Mouse (Mus musculus) MEL (cell line): ENCODE measurements at regions not wholly inside any gene's neighbourhood (a gene's known extent, or its start where the extent isn't known, plus 50 kb on each side); places are given as distances from the start of the nearest gene placed in this dataset.

Experiments
- DNase-seq: peaks from one replicate; pipeline ENCODE4 v3.0.0; 2011; ENCODE audit warnings: low read depth, low spot score
- H3K27ac ChIP-seq: 2 replicates; pipeline ENCODE4 v1.5.1; 2012; ENCODE audit warnings: low read depth, mild to moderate bottlenecking, control low read depth, low read length, moderate library complexity; ENCODE audit not compliant: control insufficient read depth
- H3K27me3 ChIP-seq, 2 experiments: fragments of 150-350 bp in 1 of 2; sonication (generic) in 1 of 2; 2 replicates each; pipeline ENCODE4 v1.6.1; 2012; ENCODE audit warnings: low read length in 2 of 2, mild to moderate bottlenecking in 2 of 2, improper control_type of control experiment in 1 of 2, moderate library complexity in 1 of 2; ENCODE audit not compliant: insufficient read depth in 2 of 2, control insufficient read depth in 1 of 2
- H3K36me3 ChIP-seq, 2 experiments: 2 replicates each; pipeline ENCODE4 v1.6.1; 2012 to 2014; ENCODE audit warnings: low read length in 2 of 2, improper control_type of control experiment in 1 of 2, inconsistent platforms in 1 of 2, mild to moderate bottlenecking in 1 of 2; ENCODE audit not compliant: insufficient read depth in 2 of 2, control insufficient read depth in 1 of 2
- H3K4me1 ChIP-seq, 2 experiments: fragments of 150-350 bp in 1 of 2; sonication (generic) in 1 of 2; 2 replicates each; pipeline ENCODE4 v1.6.1; 2012; ENCODE audit warnings: low read length in 2 of 2, improper control_type of control experiment in 1 of 2, mild to moderate bottlenecking in 1 of 2; ENCODE audit not compliant: insufficient read depth in 2 of 2, control insufficient read depth in 1 of 2
- H3K4me3 ChIP-seq, 2 experiments: fragments of 150-350 bp in 1 of 2; sonication (generic) in 1 of 2; 2 replicates each; pipeline ENCODE4 v1.5.1; 2012; ENCODE audit warnings: low read depth in 2 of 2, low read length in 2 of 2, mild to moderate bottlenecking in 2 of 2, moderate library complexity in 2 of 2, control low read depth in 1 of 2, improper control_type of control experiment in 1 of 2; ENCODE audit not compliant: control insufficient read depth in 1 of 2, insufficient read depth in 1 of 2
- H3K79me2 ChIP-seq: 2 replicates; pipeline ENCODE4 v1.6.1; 2012; ENCODE audit warnings: mild to moderate bottlenecking, low read length, moderate library complexity; ENCODE audit not compliant: control insufficient read depth, poor library complexity, insufficient read depth
- H3K9ac ChIP-seq: 2 replicates; pipeline ENCODE4 v1.6.1; 2012; ENCODE audit warnings: low read depth, mild to moderate bottlenecking, control low read depth, low read length, moderate library complexity; ENCODE audit not compliant: control insufficient read depth, poor library complexity, severe bottlenecking
- H3K9me3 ChIP-seq: fragments of 150-350 bp; sonication (generic); replicated peaks from 2 replicates; pipeline ENCODE4 v1.6.1; 2012; ENCODE audit warnings: mild to moderate bottlenecking, low read length, improper control_type of control experiment, moderate library complexity; ENCODE audit not compliant: insufficient read depth
- CHD1 ChIP-seq: IDR thresholded peaks from 2 replicates; pipeline ENCODE4 v1.6.1; 2012; ENCODE audit warnings: low read depth, mild to moderate bottlenecking, inconsistent platforms, low read length, improper control_type of control experiment
- CHD2 ChIP-seq: IDR thresholded peaks from 2 replicates; pipeline ENCODE4 v1.6.1; 2011; ENCODE audit warnings: low read length, improper control_type of control experiment
- CTCF ChIP-seq, 3 experiments: IDR thresholded peaks in 2 of 3; conservative IDR thresholded peaks in 1 of 3; 2 replicates each; pipeline ENCODE4 v1.5.1; 2011 to 2012; ENCODE audit warnings: low read length in 3 of 3, low read depth in 2 of 3, mild to moderate bottlenecking in 2 of 3, improper control_type of control experiment in 1 of 3, inconsistent platforms in 1 of 3, mixed read lengths in 1 of 3, moderate library complexity in 1 of 3; ENCODE audit not compliant: control insufficient read depth in 1 of 3, insufficient read depth in 1 of 3, poor library complexity in 1 of 3, severe bottlenecking in 1 of 3
- E2F4 ChIP-seq: IDR thresholded peaks from 2 replicates; pipeline ENCODE4 v1.6.1; 2011; ENCODE audit warnings: low read depth, low read length, improper control_type of control experiment, borderline replicate concordance
- EP300 ChIP-seq, 2 experiments: IDR thresholded peaks; 2 replicates each; pipeline ENCODE4 v1.6.1; 2011; ENCODE audit warnings: improper control_type of control experiment in 2 of 2, low read length in 2 of 2, low read depth in 1 of 2, mild to moderate bottlenecking in 1 of 2
- GABPA ChIP-seq: IDR thresholded peaks from 2 replicates; pipeline ENCODE4 v1.6.1; 2012; ENCODE audit warnings: low read depth, mild to moderate bottlenecking, inconsistent platforms, low read length, improper control_type of control experiment, moderate library complexity
- JUND ChIP-seq: IDR thresholded peaks from 2 replicates; pipeline ENCODE4 v1.6.1; 2011; ENCODE audit warnings: low read depth, mild to moderate bottlenecking, improper control_type of control experiment, low read length
- KAT2A ChIP-seq: conservative IDR thresholded peaks from 2 replicates; pipeline ENCODE4 v1.6.1; 2012; ENCODE audit warnings: low read depth, low read length, improper control_type of control experiment, inconsistent platforms
- MAX ChIP-seq: IDR thresholded peaks from 2 replicates; pipeline ENCODE4 v1.6.1; 2011; ENCODE audit warnings: low read length, improper control_type of control experiment
- MAZ ChIP-seq: IDR thresholded peaks from 2 replicates; pipeline ENCODE4 v1.6.1; 2012; ENCODE audit warnings: low read depth, mild to moderate bottlenecking, inconsistent platforms, low read length, improper control_type of control experiment
- MEF2A ChIP-seq: IDR thresholded peaks from 2 replicates; pipeline ENCODE4 v1.6.1; 2014; ENCODE audit warnings: low read depth, mild to moderate bottlenecking, inconsistent platforms, low read length, improper control_type of control experiment; ENCODE audit not compliant: poor library complexity, insufficient replicate concordance, severe bottlenecking; ENCODE audit errors: extremely low read depth
- MXI1 ChIP-seq: IDR thresholded peaks from 2 replicates; pipeline ENCODE4 v1.6.1; 2011; ENCODE audit warnings: mild to moderate bottlenecking, low read depth, low read length, improper control_type of control experiment
- NRF1 ChIP-seq: IDR thresholded peaks from 2 replicates; pipeline ENCODE4 v1.6.1; 2014; ENCODE audit warnings: low read depth, mild to moderate bottlenecking, inconsistent platforms, low read length, improper control_type of control experiment, moderate library complexity; ENCODE audit not compliant: poor library complexity, insufficient read depth, severe bottlenecking
- POLR2A ChIP-seq, 2 experiments: IDR thresholded peaks; 2 replicates each; pipeline ENCODE4 v1.6.1; 2011 to 2012; ENCODE audit warnings: low read length in 2 of 2, mild to moderate bottlenecking in 2 of 2, control low read depth in 1 of 2, improper control_type of control experiment in 1 of 2, low read depth in 1 of 2, moderate library complexity in 1 of 2; ENCODE audit not compliant: control insufficient read depth in 1 of 2, insufficient read depth in 1 of 2, poor library complexity in 1 of 2
- POLR2AphosphoS5 ChIP-seq: IDR thresholded peaks from 2 replicates; pipeline ENCODE4 v1.6.1; 2012; ENCODE audit warnings: low read depth, borderline replicate concordance, mild to moderate bottlenecking, inconsistent platforms, low read length, moderate library complexity, mixed read lengths
- RAD21 ChIP-seq: IDR thresholded peaks from 2 replicates; pipeline ENCODE4 v1.6.1; 2011; ENCODE audit warnings: mild to moderate bottlenecking, low read depth, low read length, improper control_type of control experiment
- RCOR1 ChIP-seq: IDR thresholded peaks from 2 replicates; pipeline ENCODE4 v1.6.1; 2012; ENCODE audit warnings: low read depth, mild to moderate bottlenecking, inconsistent platforms, low read length, improper control_type of control experiment
- SIN3A ChIP-seq: IDR thresholded peaks from 2 replicates; pipeline ENCODE4 v1.6.1; 2012; ENCODE audit warnings: low read length, improper control_type of control experiment, inconsistent platforms
- SMC3 ChIP-seq: IDR thresholded peaks from 2 replicates; pipeline ENCODE4 v1.6.1; 2011; ENCODE audit warnings: low read depth, low read length, improper control_type of control experiment
- TBP ChIP-seq: IDR thresholded peaks from 2 replicates; pipeline ENCODE4 v1.8.0; 2011; ENCODE audit warnings: low read depth, low read length, improper control_type of control experiment
- TCF12 ChIP-seq: IDR thresholded peaks from 2 replicates; pipeline ENCODE4 v1.6.1; 2014; ENCODE audit warnings: low read depth, mild to moderate bottlenecking, inconsistent platforms, low read length, improper control_type of control experiment, moderate library complexity
- USF1 ChIP-seq: IDR thresholded peaks from 2 replicates; pipeline ENCODE4 v1.6.1; 2014; ENCODE audit warnings: low read depth, mild to moderate bottlenecking, inconsistent platforms, low read length, improper control_type of control experiment, moderate library complexity
- ZKSCAN1 ChIP-seq: IDR thresholded peaks from 2 replicates; pipeline ENCODE4 v1.6.1; 2012; ENCODE audit warnings: low read depth, mild to moderate bottlenecking, inconsistent platforms, low read length, improper control_type of control experiment, moderate library complexity
- ZMIZ1 ChIP-seq: IDR thresholded peaks from 2 replicates; pipeline ENCODE4 v1.6.1; 2012; ENCODE audit warnings: low read depth, mild to moderate bottlenecking, inconsistent platforms, low read length, improper control_type of control experiment, moderate library complexity
- ZNF384 ChIP-seq: IDR thresholded peaks from 2 replicates; pipeline ENCODE4 v1.6.1; 2012; ENCODE audit warnings: low read depth, mild to moderate bottlenecking, inconsistent platforms, low read length, improper control_type of control experiment

DNA sequence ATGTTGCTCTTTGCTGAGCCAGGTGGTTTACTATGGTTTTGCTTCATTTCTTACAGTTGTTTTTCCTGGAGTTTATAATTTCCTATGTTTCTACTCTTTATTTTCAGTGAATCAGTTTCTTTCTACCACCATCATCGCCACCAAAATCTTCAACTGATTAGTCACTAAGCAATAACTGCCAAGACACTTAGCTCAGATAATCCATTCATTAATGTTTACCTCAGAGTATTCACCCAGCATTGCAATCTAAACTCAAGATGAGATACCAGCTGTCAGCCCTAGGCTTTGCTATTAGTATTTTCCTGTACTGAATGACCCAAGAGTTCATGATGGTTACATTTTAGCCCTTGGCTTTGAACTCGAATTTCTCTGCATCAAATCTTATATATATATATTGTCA, 96.8 kb upstream of the Cadm1 start:
- peaks cover 0 to 3% of the 10 kb centered on the region in 2 experiments; a peak in 1 of 4 replicates for H3K4me1 ChIP-seq
- TF ChIP-seq SIN3A = no peak
- TF ChIP-seq CHD1 = no peak
- TF ChIP-seq TBP = no peak
- no peak for TF ChIP-seq RCOR1
- TF ChIP-seq CHD2 = no peak
- TF ChIP-seq TCF12 = no peak
- TF ChIP-seq JUND = no peak
- TF ChIP-seq ZNF384 = no peak
- TF ChIP-seq MAZ = no peak
- no peak for TF ChIP-seq CTCF (IDR thresholded peaks at IDR 0.05 in 2 of 3, conservative IDR thresholded peaks at IDR 0.05 in 1 of 3; ENCODE audit: control insufficient read depth in 1 of 3, insufficient read depth in 1 of 3, low read depth in 2 of 3, low read length in 3 of 3, poor library complexity in 1 of 3, severe bottlenecking in 1 of 3)
- TF ChIP-seq NRF1 = no peak
- TF ChIP-seq E2F4 = no peak
- no peak for TF ChIP-seq MEF2A
- H3K9me3 ChIP-seq = no peaks in the 10 kb centered on the region
- H3K79me2 ChIP-seq = no peaks in the 10 kb centered on the region
- H3K4me3 ChIP-seq = no peak overlapping the region
- no peaks in the 10 kb centered on the region for H3K27me3 ChIP-seq
- no peak for DNase-seq
- H3K36me3 ChIP-seq = no peaks in the 10 kb centered on the region; a peak in 1 of 4 replicates
- H3K27ac ChIP-seq = no peak overlapping the region
- H3K9ac ChIP-seq = no peak overlapping the region

GRCm38 (mm10) chr9:47434091-47434490, 95.9 kb upstream of the Cadm1 start:
- Histone ChIP-seq H3K27ac (no peak overlapping the region), H3K27me3 (no peaks in the 10 kb centered on the region), H3K4me1 (peaks cover 0 to 2% of the 10 kb centered on the region in 2 experiments; a peak in 1 of 4 replicates), H3K4me3 (no peak overlapping the region), H3K79me2 (no peaks in the 10 kb centered on the region), H3K9ac (no peak overlapping the region), H3K9me3 (no peaks in the 10 kb centered on the region), H3K36me3 (no peaks in the 10 kb centered on the region; a peak in 1 of 4 replicates)
- no peak for DNase-seq
- TF ChIP-seq POLR2A (IDR thresholded peaks at IDR 0.05; ENCODE audit: control insufficient read depth in 1 of 2, insufficient read depth in 1 of 2, low read depth in 1 of 2, low read length in 2 of 2, poor library complexity in 1 of 2) (no peak), POLR2AphosphoS5 (peak; percentile 64; the same call in 1 of the 2 replicates)
- TF ChIP-seq, all 39 proteins: peak for 1

DNA sequence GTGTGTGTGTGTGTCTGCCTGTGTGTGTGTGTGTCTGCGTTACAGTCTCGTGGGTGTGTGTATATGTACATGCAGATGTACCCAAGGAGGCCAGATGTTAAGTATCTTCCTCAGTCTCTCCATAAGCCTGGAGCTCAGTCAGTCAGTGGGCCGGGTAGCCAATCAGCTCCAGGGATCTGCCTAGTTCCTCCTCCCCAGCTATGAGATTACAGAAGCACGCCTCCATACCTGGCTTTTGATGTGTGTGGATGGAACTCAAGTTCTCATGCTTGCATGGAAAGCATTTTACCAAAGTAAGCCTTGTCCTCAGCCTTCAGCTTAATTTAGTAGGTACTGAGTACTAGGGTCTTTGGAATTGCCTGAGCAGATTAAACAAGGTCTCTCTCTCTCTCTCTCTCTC, 91.0 kb upstream of the Cadm1 start:
- Histone ChIP-seq H3K79me2 (no peaks in the 10 kb centered on the region), H3K9me3 (no peaks in the 10 kb centered on the region), H3K4me1 (peaks cover 8 to 25% of the 10 kb centered on the region in 2 experiments), H3K27me3 (no peaks in the 10 kb centered on the region), H3K9ac (no peak overlapping the region), H3K4me3 (peak overlapping the region in 1 of 2 experiments; percentile 44; a peak in 1 of 4 replicates), H3K36me3 (peaks cover 0 to 8% of the 10 kb centered on the region in 2 experiments; a peak in 2 of 4 replicates), H3K27ac (no peak overlapping the region)
- DNase-seq = peak; percentile 88
- TF ChIP-seq ZNF384 = no peak
- no peak for TF ChIP-seq MAZ
- no peak for TF ChIP-seq KAT2A
- TF ChIP-seq CHD1 = no peak
- TF ChIP-seq CHD2 = no peak
- TF ChIP-seq MXI1 = peak; percentile 36; the same call in 1 of the 2 replicates
- TF ChIP-seq TBP = peak; percentile 40; the same call in 1 of the 2 replicates
- no peak for TF ChIP-seq RCOR1
- TF ChIP-seq ZKSCAN1 = no peak
- TF ChIP-seq GABPA = no peak
- no peak for TF ChIP-seq ZMIZ1
- no peak for TF ChIP-seq POLR2A (IDR thresholded peaks at IDR 0.05; ENCODE audit: control insufficient read depth in 1 of 2, insufficient read depth in 1 of 2, low read depth in 1 of 2, low read length in 2 of 2, poor library complexity in 1 of 2)
- TF ChIP-seq SMC3 = no peak
- TF ChIP-seq RAD21 = no peak
- no peak for TF ChIP-seq JUND
- TF ChIP-seq POLR2AphosphoS5 = no peak
- no peak for TF ChIP-seq USF1
- 0 out of 4 replicates have a peak, but pooled peaks of 1 of the 2 experiments have one; percentile 7 for TF ChIP-seq EP300 (IDR thresholded peaks at IDR 0.05; ENCODE audit: low read depth in 1 of 2, low read length in 2 of 2)
- 0 out of 2 replicates have a peak, but pooled peaks have one; percentile 32 for TF ChIP-seq MAX
